Mouse (Mus musculus) lung, embryonic 16.5 days (tissue): Measurements from ENCODE around the gene F13b. TPM values are rescaled to one million over a fixed set of nuclear protein-coding genes. Genes with fewer than 3 reads are reported as not detected.

ENCODE experiments used
- ATAC-seq: fragments of 200-750 bp; cut with Nextera tagmentation; 2 replicates; pipeline ENCODE4 v1.8.0; 2017; ENCODE audit warnings: low read depth, mild to moderate bottlenecking, moderate library complexity
- H3K27ac ChIP-seq: fragments of 300-500 bp; sonication (generic); 2 replicates; pipeline ENCODE4 v1.5.1; 2014; ENCODE audit warnings: mild to moderate bottlenecking, control low read depth, low read length
- H3K27me3 ChIP-seq: fragments of 300-500 bp; sonication (generic); 2 replicates; pipeline ENCODE4 v1.6.1; 2014; ENCODE audit warnings: low read depth, low read length, mixed read lengths; ENCODE audit not compliant: control insufficient read depth, insufficient read depth
- H3K36me3 ChIP-seq: fragments of 300-500 bp; sonication (generic); 2 replicates; pipeline ENCODE4 v1.6.1; 2014; ENCODE audit warnings: low read length; ENCODE audit not compliant: control insufficient read depth, insufficient read depth
- H3K4me1 ChIP-seq: fragments of 300-500 bp; sonication (generic); replicated peaks from 2 replicates; pipeline ENCODE4 v1.6.1; 2014; ENCODE audit warnings: low read length, mixed read lengths; ENCODE audit not compliant: control insufficient read depth, insufficient read depth
- H3K4me2 ChIP-seq: fragments of 300-500 bp; sonication (generic); 2 replicates; pipeline ENCODE4 v1.6.1; 2014; ENCODE audit warnings: low read depth, low read length, control low read depth
- H3K4me3 ChIP-seq: fragments of 300-500 bp; sonication (generic); 2 replicates; pipeline ENCODE4 v1.5.1; 2014; ENCODE audit warnings: mild to moderate bottlenecking, low read length, control low read depth
- H3K9ac ChIP-seq: fragments of 300-500 bp; sonication (generic); 2 replicates; pipeline ENCODE4 v1.6.1; 2014; ENCODE audit warnings: low read length, control low read depth
- H3K9me3 ChIP-seq: fragments of 300-500 bp; sonication (generic); 2 replicates; pipeline ENCODE4 v1.6.1; 2016; ENCODE audit warnings: low read length; ENCODE audit not compliant: control insufficient read depth
- WGBS: fragments of 180-500 bp; shearing (Covaris S2); extraction: QIAGEN DNeasy Blood & Tissue Kit; methylation state at CpG from one replicate; pipeline ENCODE4 v1.1.7; 2014; 5-methylcytosine and 5-hydroxymethylcytosine counted together
- polyA plus RNA-seq: library from polyadenylated mRNA; unstranded; fragments of >200 nt; fragmentation: Nextera tagmentation; extraction: Ambion mirVana; gene quantifications from 2 replicates; pipeline ENCODE4 v1.2.1, GENCODE M21; 2015

The F13b gene
- polyA plus RNA-seq, 1 experiment from 2014 or later, result not detected

DNA sequence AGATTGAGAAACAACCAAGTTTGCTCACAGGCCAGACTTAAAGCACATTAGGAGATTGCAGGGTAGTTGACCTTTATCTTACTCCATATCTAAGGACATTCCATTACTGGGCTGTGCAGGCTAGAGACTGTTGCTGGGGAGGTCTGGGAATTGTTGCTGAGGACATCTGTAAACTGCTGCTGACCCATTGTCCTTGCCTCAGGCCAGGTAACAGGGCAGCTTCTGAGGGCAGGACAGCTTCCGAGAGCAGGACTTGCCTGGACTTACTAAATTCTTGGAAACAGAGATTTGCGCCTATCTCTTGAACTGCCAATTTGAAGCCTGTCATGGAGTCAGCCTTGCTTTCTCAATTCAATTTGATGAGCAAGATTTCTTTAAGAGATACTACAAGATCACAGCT, 6.1 kb upstream of the F13b start:
- 83% methylated on average over 2 of the region's 2 CpGs for WGBS

DNA sequence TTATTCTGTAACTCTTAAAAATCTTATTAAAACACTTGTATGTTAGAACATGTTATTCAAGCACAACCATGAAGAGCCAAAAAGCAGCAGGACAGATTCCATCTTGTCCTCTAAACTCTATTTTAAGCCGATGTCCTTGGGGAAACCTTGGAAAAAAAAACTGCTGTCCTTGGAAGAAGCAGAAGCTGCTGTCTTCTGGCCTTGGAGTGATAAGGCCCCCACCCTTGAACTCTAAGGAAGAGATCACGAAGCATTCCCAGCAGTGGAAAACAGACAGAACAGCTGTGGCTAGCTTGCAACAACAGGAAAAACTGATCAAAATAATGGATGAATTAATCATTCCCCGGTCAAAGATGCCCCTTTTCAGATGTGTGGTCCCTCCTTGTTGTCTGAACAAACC, 5.3 kb upstream of the F13b start:
- peaks cover 25% of the 10 kb centered on the region for H3K36me3 ChIP-seq
- 73% methylated on average over 3 of the region's 3 CpGs for WGBS
- H3K27me3 ChIP-seq, result no peaks in the 10 kb centered on the region
- no peaks in the 10 kb centered on the region for H3K4me1 ChIP-seq
- ATAC-seq, result no peak
- H3K4me2 ChIP-seq, result no peak overlapping the region
- H3K9me3 ChIP-seq, result no peaks in the 10 kb centered on the region
- H3K9ac ChIP-seq, result no peak overlapping the region
- no peak overlapping the region for H3K27ac ChIP-seq
- H3K4me3 ChIP-seq, result no peak overlapping the region

More for the DNA sequence above, 6.1 kb upstream of the F13b start:
- Histone ChIP-seq H3K4me2 (no peak overlapping the region), H3K9me3 (no peaks in the 10 kb centered on the region), H3K4me3 (no peak overlapping the region), H3K27me3 (no peaks in the 10 kb centered on the region), H3K27ac (no peak overlapping the region), H3K4me1 (no peaks in the 10 kb centered on the region), H3K9ac (no peak overlapping the region), H3K36me3 (peaks cover 29% of the 10 kb centered on the region)
- no peak for ATAC-seq

DNA sequence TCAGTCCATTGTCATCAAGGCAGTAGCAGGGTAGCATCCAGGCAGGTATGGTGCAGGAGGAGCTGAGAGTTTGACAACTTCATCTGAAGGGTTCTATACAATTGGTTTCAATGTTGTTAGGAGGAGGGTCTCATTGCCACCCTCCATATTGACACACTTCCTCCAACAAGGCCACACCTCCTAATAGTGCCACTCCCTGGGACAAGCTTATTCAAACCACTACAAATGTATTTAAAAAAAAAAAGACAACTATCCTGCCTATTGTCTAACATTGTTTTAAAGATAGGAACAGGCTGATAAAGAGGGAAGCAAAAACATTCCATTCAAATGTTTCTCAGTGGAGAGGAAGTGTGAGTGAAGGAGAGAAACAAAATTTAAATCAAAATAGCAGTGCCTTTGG, 1.8 kb upstream of the F13b start:
- no peaks in the 10 kb centered on the region for H3K27me3 ChIP-seq
- H3K4me3 ChIP-seq, result no peak overlapping the region
- no peak for ATAC-seq
- no peak overlapping the region for H3K4me2 ChIP-seq
- H3K4me1 ChIP-seq, result no peaks in the 10 kb centered on the region
- H3K9ac ChIP-seq, result no peak overlapping the region
- no peaks in the 10 kb centered on the region for H3K9me3 ChIP-seq
- H3K27ac ChIP-seq, result no peak overlapping the region
- H3K36me3 ChIP-seq, result peaks cover 2% of the 10 kb centered on the region

DNA sequence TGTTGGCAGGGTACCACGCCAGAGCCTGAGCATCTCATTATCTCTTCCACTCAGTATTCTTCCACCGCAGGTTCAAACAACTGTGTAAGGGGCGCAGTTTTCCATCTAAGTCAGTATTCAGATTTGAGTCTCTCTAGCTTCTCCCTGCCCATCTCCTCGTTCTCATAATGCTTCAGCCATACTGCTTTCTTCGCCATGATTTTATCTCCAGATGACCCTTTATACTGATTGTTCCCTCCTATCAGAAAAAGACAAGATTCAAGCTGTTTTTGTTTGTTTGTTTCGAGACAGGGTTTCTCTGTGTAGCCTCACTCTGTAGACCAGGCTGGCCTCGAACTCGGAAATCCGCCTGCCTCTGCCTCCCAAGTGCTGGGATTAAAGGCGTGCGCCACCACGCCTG, 13.1 kb downstream of the F13b start:
- Histone ChIP-seq H3K9ac (no peak overlapping the region), H3K27ac (no peak overlapping the region), H3K36me3 (no peaks in the 10 kb centered on the region), H3K4me2 (no peak overlapping the region), H3K4me1 (no peaks in the 10 kb centered on the region), H3K4me3 (no peak overlapping the region), H3K27me3 (no peaks in the 10 kb centered on the region), H3K9me3 (no peaks in the 10 kb centered on the region)
- 82% methylated on average over 12 of the region's 12 CpGs for WGBS
- ATAC-seq, result no peak

DNA sequence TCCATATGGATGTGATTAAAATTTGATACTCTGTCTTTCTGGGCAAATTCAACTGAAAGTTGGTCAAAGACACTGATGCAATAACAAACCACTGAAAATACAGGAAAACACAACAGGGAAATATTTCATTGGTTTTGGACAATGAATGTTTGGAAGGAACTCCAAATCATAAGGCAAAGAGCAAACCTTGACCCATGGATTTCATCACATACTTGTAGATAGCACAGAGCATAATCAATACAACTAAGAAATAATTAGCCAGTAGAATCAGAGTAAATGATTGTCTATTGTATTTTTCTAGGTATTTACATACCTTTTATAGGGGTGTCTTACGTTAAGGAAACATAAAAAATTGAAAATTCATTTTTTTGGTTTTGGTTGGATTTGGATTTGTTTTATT, 47.0 kb downstream of the F13b start:
- H3K4me2 ChIP-seq, result no peak overlapping the region
- H3K27ac ChIP-seq, result no peak overlapping the region
- WGBS, result 71% methylated on average over 1 of the region's 1 CpGs
- H3K9ac ChIP-seq, result no peak overlapping the region
- no peaks in the 10 kb centered on the region for H3K36me3 ChIP-seq
- no peak for ATAC-seq
- H3K4me3 ChIP-seq, result no peak overlapping the region
- no peaks in the 10 kb centered on the region for H3K4me1 ChIP-seq
- H3K9me3 ChIP-seq, result no peaks in the 10 kb centered on the region
- no peaks in the 10 kb centered on the region for H3K27me3 ChIP-seq

DNA sequence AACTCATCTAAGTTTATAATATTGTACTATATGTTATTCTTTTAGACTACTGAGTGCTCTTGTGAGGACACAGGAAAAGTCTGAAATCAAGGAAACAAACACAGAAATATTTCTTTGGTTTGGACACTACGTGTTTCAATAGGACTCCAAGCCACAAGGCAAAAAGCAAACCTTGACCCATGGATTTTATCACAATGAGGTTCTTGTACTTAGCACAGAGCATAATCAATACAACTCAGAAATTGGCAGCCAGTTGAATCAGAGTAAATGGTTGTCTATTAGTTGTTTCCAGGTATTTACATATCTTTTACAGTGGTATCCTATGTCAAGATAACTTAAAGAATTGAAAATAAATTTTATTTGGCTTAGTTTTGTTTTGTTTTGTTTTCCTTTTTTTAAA, 49.8 kb downstream of the F13b start:
- Histone ChIP-seq H3K27me3 (no peaks in the 10 kb centered on the region), H3K4me1 (no peaks in the 10 kb centered on the region), H3K4me3 (no peak overlapping the region), H3K9me3 (no peaks in the 10 kb centered on the region), H3K36me3 (no peaks in the 10 kb centered on the region), H3K9ac (no peak overlapping the region), H3K4me2 (no peak overlapping the region), H3K27ac (no peak overlapping the region)
- no peak for ATAC-seq
- 73% methylated on average over 1 of the region's 1 CpGs for WGBS

DNA sequence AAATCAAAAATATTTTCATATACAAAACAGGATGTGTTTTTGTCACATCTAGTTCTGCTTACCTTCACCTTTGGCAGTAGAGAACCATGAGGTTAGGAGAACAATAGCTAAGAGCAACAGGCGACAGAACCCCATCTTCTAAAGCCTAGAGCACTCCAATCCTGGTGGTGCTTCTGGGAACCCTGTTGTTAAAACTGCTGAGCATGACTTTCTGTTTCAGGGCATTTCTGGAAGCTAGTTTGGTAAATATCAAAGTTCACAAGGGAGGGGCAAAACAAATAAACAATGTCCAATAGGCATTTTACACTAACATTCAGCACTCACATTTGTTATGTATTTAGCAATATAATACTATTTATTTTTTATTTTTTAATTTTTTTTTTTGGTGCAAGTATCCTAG, 58.5 kb downstream of the F13b start, which contains the start of gene Cfhr1:
Gene Cfhr1, minus strand, starts transcription at position 249 of the 400 bp plus-strand sequence.
- no peak within 1 kb of the TSS for H3K9ac ChIP-seq
- H3K27me3 ChIP-seq, result no peaks in the 10 kb centered on the region
- no peaks in the 10 kb centered on the region for H3K9me3 ChIP-seq
- WGBS, result 54% methylated on average over 1 of the region's 1 CpGs
- no peaks in the 10 kb centered on the region for H3K4me1 ChIP-seq
- no peak within 1 kb of the TSS for H3K4me2 ChIP-seq
- no peaks in the 10 kb centered on the region for H3K36me3 ChIP-seq
- no peak within 1 kb of the TSS for H3K4me3 ChIP-seq
- no peak within 1 kb of the TSS for H3K27ac ChIP-seq
- no peak for ATAC-seq

Other genes starting within 250 kb of the F13b start
- 0.04 and 0.15 TPM in 2 replicates for gene Crb1, start 124.6 kb upstream of the F13b start, polyA plus RNA-seq
- 7.4 and 8.1 TPM in 2 replicates for gene Zbtb41, start 79.4 kb upstream of the F13b start, polyA plus RNA-seq
- 15.0 and 15.3 TPM in 2 replicates for gene Aspm, start 46.9 kb upstream of the F13b start, polyA plus RNA-seq
- gene Cfhr1, start 58.6 kb downstream of the F13b start, polyA plus RNA-seq, result not detected in 2 replicates